Mouse (Mus musculus): Measurements from ENCODE around the gene Twf1. TPM values are rescaled to one million over a fixed set of nuclear protein-coding genes. Genes with fewer than 3 reads are reported as not detected.

The Twf1 gene
- polyA plus RNA-seq, 1 experiment from 2014 or later: 134 TPM

- H3K4me2 ChIP-seq (ENCODE audit: low read depth, low read length): no peak overlapping the region
- no peaks in the 10 kb centered on the region for H3K36me3 ChIP-seq (ENCODE audit: control insufficient read depth, insufficient read depth, low read length)
- no peak for ATAC-seq
- H3K4me1 ChIP-seq (ENCODE audit: control insufficient read depth, insufficient read depth, low read length): no peaks in the 10 kb centered on the region
- H3K9ac ChIP-seq (ENCODE audit: low read depth, low read length): no peak overlapping the region
- no peaks in the 10 kb centered on the region for H3K27me3 ChIP-seq (replicated peaks; ENCODE audit: control insufficient read depth, insufficient read depth, low read length)
- whole genome bisulfite sequencing: 90% methylated on average over 8 of the region's 8 CpGs
- H3K4me3 ChIP-seq (ENCODE audit: low read length): no peak overlapping the region
- no peak overlapping the region for H3K27ac ChIP-seq (ENCODE audit: low read length)
- no peaks in the 10 kb centered on the region for H3K9me3 ChIP-seq (ENCODE audit: control insufficient read depth, low read length)
Observed at GRCm38 (mm10) chr15:94607768-94608167, 18.1 kb upstream of the Twf1 start.

- 65% methylated on average over 3 of the region's 3 CpGs for WGBS
- Histone ChIP-seq H3K36me3 (ENCODE audit: control insufficient read depth, insufficient read depth, low read length) (no peaks in the 10 kb centered on the region), H3K4me3 (ENCODE audit: low read length) (no peak overlapping the region), H3K27me3 (replicated peaks; ENCODE audit: control insufficient read depth, insufficient read depth, low read length) (no peaks in the 10 kb centered on the region), H3K9me3 (ENCODE audit: control insufficient read depth, low read length) (no peaks in the 10 kb centered on the region), H3K27ac (ENCODE audit: low read length) (no peak overlapping the region), H3K4me1 (ENCODE audit: control insufficient read depth, insufficient read depth, low read length) (peaks cover 6% of the 10 kb centered on the region; the same call in 1 of the 2 replicates), H3K4me2 (ENCODE audit: low read depth, low read length) (no peak overlapping the region), H3K9ac (ENCODE audit: low read depth, low read length) (no peak overlapping the region)
- no peak for ATAC-seq
Observed at GRCm38 (mm10) chr15:94602441-94602840, 12.8 kb upstream of the Twf1 start.

GRCm38 (mm10) chr15:94601339-94601738, 11.7 kb upstream of the Twf1 start:
- Histone ChIP-seq H3K9ac (ENCODE audit: low read depth, low read length) (no peak overlapping the region), H3K4me2 (ENCODE audit: low read depth, low read length) (no peak overlapping the region), H3K4me1 (ENCODE audit: control insufficient read depth, insufficient read depth, low read length) (peaks cover 6% of the 10 kb centered on the region; the same call in 1 of the 2 replicates), H3K27me3 (replicated peaks; ENCODE audit: control insufficient read depth, insufficient read depth, low read length) (no peaks in the 10 kb centered on the region), H3K4me3 (ENCODE audit: low read length) (no peak overlapping the region), H3K36me3 (ENCODE audit: control insufficient read depth, insufficient read depth, low read length) (no peaks in the 10 kb centered on the region), H3K9me3 (ENCODE audit: control insufficient read depth, low read length) (no peaks in the 10 kb centered on the region), H3K27ac (ENCODE audit: low read length) (no peak overlapping the region)
- peak; percentile 82 for ATAC-seq
- WGBS: 20% methylated on average over 3 of the region's 3 CpGs

GRCm38 (mm10) chr15:94600145-94600707, 10.5 kb upstream of the Twf1 start:
- Histone ChIP-seq H3K27ac (ENCODE audit: low read length) (no peak overlapping the region), H3K4me2 (ENCODE audit: low read depth, low read length) (no peak overlapping the region), H3K9ac (ENCODE audit: low read depth, low read length) (no peak overlapping the region), H3K4me3 (ENCODE audit: low read length) (no peak overlapping the region), H3K9me3 (ENCODE audit: control insufficient read depth, low read length) (no peaks in the 10 kb centered on the region), H3K4me1 (ENCODE audit: control insufficient read depth, insufficient read depth, low read length) (peaks cover 6% of the 10 kb centered on the region; the same call in 1 of the 2 replicates), H3K27me3 (replicated peaks; ENCODE audit: control insufficient read depth, insufficient read depth, low read length) (no peaks in the 10 kb centered on the region), H3K36me3 (ENCODE audit: control insufficient read depth, insufficient read depth, low read length) (no peaks in the 10 kb centered on the region)
- ATAC-seq: peak; percentile 57
- WGBS: 70% methylated on average over 11 of the region's 11 CpGs

GRCm38 (mm10) chr15:94593586-94593985, 3.9 kb upstream of the Twf1 start:
- WGBS: 57% methylated on average over 1 of the region's 1 CpGs
- peak; percentile 19; the same call in 1 of the 2 replicates for ATAC-seq
- H3K4me2 ChIP-seq (ENCODE audit: low read depth, low read length): no peak overlapping the region
- no peak overlapping the region for H3K9ac ChIP-seq (ENCODE audit: low read depth, low read length)
- H3K4me1 ChIP-seq (ENCODE audit: control insufficient read depth, insufficient read depth, low read length): no peaks in the 10 kb centered on the region
- H3K27ac ChIP-seq (ENCODE audit: low read length): no peak overlapping the region
- no peak overlapping the region for H3K4me3 ChIP-seq (ENCODE audit: low read length)
- no peaks in the 10 kb centered on the region for H3K9me3 ChIP-seq (ENCODE audit: control insufficient read depth, low read length)
- no peaks in the 10 kb centered on the region for H3K27me3 ChIP-seq (replicated peaks; ENCODE audit: control insufficient read depth, insufficient read depth, low read length)
- no peaks in the 10 kb centered on the region for H3K36me3 ChIP-seq (ENCODE audit: control insufficient read depth, insufficient read depth, low read length)

- WGBS: 62% methylated on average over 4 of the region's 4 CpGs
- ATAC-seq: no peak
- no peak overlapping the region for H3K4me2 ChIP-seq (ENCODE audit: low read depth, low read length)
Observed at GRCm38 (mm10) chr15:94591356-94591755, 1.7 kb upstream of the Twf1 start.

GRCm38 (mm10) chr15:94590083-94590482, 394 bp upstream of the Twf1 start:
- peak overlapping the region; percentile 61 for H3K4me2 ChIP-seq (ENCODE audit: low read depth, low read length)
- H3K9ac ChIP-seq (ENCODE audit: low read depth, low read length): no peak overlapping the region
- H3K4me3 ChIP-seq (ENCODE audit: low read length): peak overlapping the region; percentile 97
- H3K36me3 ChIP-seq (ENCODE audit: control insufficient read depth, insufficient read depth, low read length): no peaks in the 10 kb centered on the region
- H3K27me3 ChIP-seq (replicated peaks; ENCODE audit: control insufficient read depth, insufficient read depth, low read length): no peaks in the 10 kb centered on the region
- no peak overlapping the region for H3K27ac ChIP-seq (ENCODE audit: low read length)
- peaks cover 4% of the 10 kb centered on the region; the same call in 1 of the 2 replicates for H3K4me1 ChIP-seq (ENCODE audit: control insufficient read depth, insufficient read depth, low read length)
- 13% methylated on average over 8 of the region's 8 CpGs for WGBS
- no peaks in the 10 kb centered on the region for H3K9me3 ChIP-seq (ENCODE audit: control insufficient read depth, low read length)
- ATAC-seq: no peak

More at GRCm38 (mm10) chr15:94591356-94591755, 1.7 kb upstream of the Twf1 start:
- Histone ChIP-seq H3K27me3 (replicated peaks; ENCODE audit: control insufficient read depth, insufficient read depth, low read length) (no peaks in the 10 kb centered on the region), H3K9ac (ENCODE audit: low read depth, low read length) (no peak overlapping the region), H3K4me1 (ENCODE audit: control insufficient read depth, insufficient read depth, low read length) (peaks cover 4% of the 10 kb centered on the region; the same call in 1 of the 2 replicates), H3K4me3 (ENCODE audit: low read length) (no peak overlapping the region), H3K9me3 (ENCODE audit: control insufficient read depth, low read length) (no peaks in the 10 kb centered on the region), H3K27ac (ENCODE audit: low read length) (no peak overlapping the region), H3K36me3 (ENCODE audit: control insufficient read depth, insufficient read depth, low read length) (no peaks in the 10 kb centered on the region)

GRCm38 (mm10) chr15:94587826-94588715, 1.6 kb downstream of the Twf1 start:
- no peak overlapping the region for H3K27ac ChIP-seq (ENCODE audit: low read length)
- H3K27me3 ChIP-seq (replicated peaks; ENCODE audit: control insufficient read depth, insufficient read depth, low read length): no peaks in the 10 kb centered on the region
- peaks cover 3% of the 10 kb centered on the region; the same call in 1 of the 2 replicates for H3K36me3 ChIP-seq (ENCODE audit: control insufficient read depth, insufficient read depth, low read length)
- H3K9ac ChIP-seq (ENCODE audit: low read depth, low read length): no peak overlapping the region; the same call in 1 of the 2 replicates
- H3K9me3 ChIP-seq (ENCODE audit: control insufficient read depth, low read length): no peaks in the 10 kb centered on the region
- peak overlapping the region; percentile 37 for H3K4me2 ChIP-seq (ENCODE audit: low read depth, low read length)
- peak overlapping the region; percentile 17; the same call in 1 of the 2 replicates for H3K4me3 ChIP-seq (ENCODE audit: low read length)
- ATAC-seq: no peak
- peaks cover 4% of the 10 kb centered on the region; the same call in 1 of the 2 replicates for H3K4me1 ChIP-seq (ENCODE audit: control insufficient read depth, insufficient read depth, low read length)
- 77% methylated on average over 9 of the region's 9 CpGs for WGBS

GRCm38 (mm10) chr15:94584738-94585137, 5.0 kb downstream of the Twf1 start:
- no peak for ATAC-seq
- Histone ChIP-seq H3K4me3 (ENCODE audit: low read length) (no peak overlapping the region), H3K4me1 (ENCODE audit: control insufficient read depth, insufficient read depth, low read length) (peaks cover 13% of the 10 kb centered on the region), H3K36me3 (ENCODE audit: control insufficient read depth, insufficient read depth, low read length) (peaks cover 22% of the 10 kb centered on the region), H3K9me3 (ENCODE audit: control insufficient read depth, low read length) (no peaks in the 10 kb centered on the region), H3K9ac (ENCODE audit: low read depth, low read length) (no peak overlapping the region), H3K27me3 (replicated peaks; ENCODE audit: control insufficient read depth, insufficient read depth, low read length) (no peaks in the 10 kb centered on the region), H3K27ac (ENCODE audit: low read length) (no peak overlapping the region), H3K4me2 (ENCODE audit: low read depth, low read length) (no peak overlapping the region)
- WGBS: 84% methylated on average over 4 of the region's 4 CpGs
